Mouse (Mus musculus): Measurements from ENCODE around the gene Dusp16. TPM values are rescaled to one million over a fixed set of nuclear protein-coding genes. Genes with fewer than 3 reads are reported as not detected.

Gene Dusp16
- total RNA-seq (2021), result 10 to 100 TPM; 13.5 to 14.4 TPM
- long read RNA-seq, experiment 1, full-length matches to known transcripts, result 4 of 7 reads
- long read RNA-seq, experiment 1, partial matches to known transcripts, result 3 of 7 reads
- long read RNA-seq, experiment 1, other reads (novel, unspliced or antisense), result 0 of 7 reads
- long read RNA-seq, experiment 2, full-length matches to known transcripts, result 6 of 10 reads
- long read RNA-seq, experiment 2, partial matches to known transcripts, result 1 of 10 reads
- long read RNA-seq, experiment 2, other reads (novel, unspliced or antisense), result 3 of 10 reads

DNA sequence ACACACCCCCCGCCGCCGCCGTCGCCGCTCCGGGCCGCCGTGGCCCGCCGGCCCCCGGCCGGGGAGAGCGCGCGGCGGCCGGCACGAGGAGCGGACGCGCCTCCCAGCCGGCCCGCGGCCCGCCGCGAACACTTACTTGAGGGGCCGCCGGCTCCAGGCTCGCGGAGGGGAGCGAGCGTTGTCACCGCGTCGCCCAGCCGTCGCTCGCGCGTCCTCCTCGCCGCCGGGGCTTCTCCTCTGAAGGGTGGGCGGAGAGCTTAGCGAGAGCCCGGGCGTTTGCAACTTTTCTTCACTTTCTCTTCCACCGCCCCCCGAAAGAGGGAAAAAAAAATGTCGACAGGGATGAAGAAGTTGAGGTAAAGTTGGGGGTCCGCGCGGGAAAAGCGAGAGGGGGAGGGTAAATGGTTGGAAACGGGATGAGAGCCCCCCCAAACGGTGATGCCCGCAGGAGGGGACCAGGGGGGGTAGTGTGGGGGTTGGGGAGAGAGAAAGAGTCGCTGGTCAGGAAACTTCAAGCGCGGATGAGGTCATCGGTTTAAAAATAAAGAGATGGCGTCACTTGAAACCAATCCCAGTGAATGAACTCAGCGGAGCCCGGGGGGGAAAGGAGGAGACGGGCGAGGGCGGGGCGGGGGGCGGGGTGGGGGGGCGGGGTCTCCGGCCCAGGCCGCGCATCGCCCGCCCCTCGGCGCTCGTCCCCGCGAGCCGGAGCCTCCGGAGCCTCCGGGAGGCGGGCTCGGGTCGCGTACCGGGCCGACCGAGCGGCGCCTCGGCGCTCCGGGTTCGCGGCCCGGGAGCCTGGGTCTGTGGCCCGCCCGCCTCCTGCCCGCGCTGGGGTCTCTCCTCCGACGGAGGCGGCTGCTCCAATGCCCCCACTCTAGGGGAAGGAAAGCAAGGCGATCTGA is at the start of gene Dusp16:
Gene Dusp16 (minus strand): TSS at position 485 of the 905 bp plus-strand sequence.
- intact Hi-C loops (cut with DNase I; ENCODE audit: low total_unique reads), result no loop called here
- peak; percentile 85 for DNase-seq

DNA sequence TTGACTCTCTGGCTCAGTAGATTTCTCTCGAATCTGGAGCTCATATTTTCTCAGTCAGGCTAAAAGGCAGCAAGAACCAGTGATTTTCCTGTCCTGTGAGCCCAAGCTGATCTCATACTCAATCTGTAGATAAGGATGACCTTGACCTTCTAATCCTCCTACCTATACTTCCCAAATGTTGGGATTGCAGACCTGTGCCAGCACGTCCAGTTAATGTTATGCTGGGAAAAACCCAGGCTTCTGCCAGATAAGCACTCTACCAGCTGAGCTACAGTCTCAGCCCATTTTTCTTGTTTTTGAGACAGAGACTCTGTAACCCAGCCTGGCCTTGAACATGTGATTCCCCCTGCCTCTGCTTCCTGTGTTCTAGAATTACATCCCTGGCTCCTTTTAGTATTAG is 47.9 kb upstream of the Dusp16 start:
- intact Hi-C loops (cut with DNase I; ENCODE audit: low total_unique reads), result no loop called here

DNA sequence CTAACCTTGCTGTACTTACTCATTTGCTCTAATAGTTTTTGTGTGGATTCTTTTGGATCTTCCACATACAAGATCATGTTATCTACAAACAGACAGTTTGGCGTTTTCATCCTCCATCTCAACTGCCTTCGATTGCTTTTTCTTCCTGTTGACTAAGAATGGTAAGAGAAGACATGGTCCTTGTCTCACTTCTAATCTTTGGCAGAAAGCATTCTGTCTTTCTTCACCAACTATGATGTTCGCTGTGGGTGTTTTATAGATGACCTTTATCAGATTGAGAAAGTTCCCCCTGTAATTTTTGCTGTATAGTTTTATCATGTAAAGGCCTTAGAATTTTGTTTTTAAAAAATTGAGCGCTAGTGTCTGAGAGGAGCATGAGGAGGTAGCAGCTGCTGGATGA is 45.7 kb upstream of the Dusp16 start:
- DNase-seq, result no peak
- intact Hi-C loops (cut with DNase I; ENCODE audit: low total_unique reads), result no loop called here

More for the DNA sequence above, 47.9 kb upstream of the Dusp16 start:
- no peak for DNase-seq

GRCm38 (mm10) chr6:134834585-134835251 is 42.3 kb upstream of the Dusp16 start:
- intact Hi-C loops (cut with DNase I; ENCODE audit: low total_unique reads), result no loop called here

GRCm38 (mm10) chr6:134830776-134831175 is 38.4 kb upstream of the Dusp16 start:
- intact Hi-C loops (cut with DNase I; ENCODE audit: low total_unique reads), result no loop called here
- no peak for DNase-seq

More at GRCm38 (mm10) chr6:134834585-134835251, 42.3 kb upstream of the Dusp16 start:
- no peak for DNase-seq

GRCm38 (mm10) chr6:134829786-134830700 is 37.6 kb upstream of the Dusp16 start, which contains the start of gene Crebl2:
TSS of gene Crebl2 (plus strand) at chr6:134830154.
- peak; percentile 100 for DNase-seq
- intact Hi-C loops (cut with DNase I; ENCODE audit: low total_unique reads), result no loop called here

DNA sequence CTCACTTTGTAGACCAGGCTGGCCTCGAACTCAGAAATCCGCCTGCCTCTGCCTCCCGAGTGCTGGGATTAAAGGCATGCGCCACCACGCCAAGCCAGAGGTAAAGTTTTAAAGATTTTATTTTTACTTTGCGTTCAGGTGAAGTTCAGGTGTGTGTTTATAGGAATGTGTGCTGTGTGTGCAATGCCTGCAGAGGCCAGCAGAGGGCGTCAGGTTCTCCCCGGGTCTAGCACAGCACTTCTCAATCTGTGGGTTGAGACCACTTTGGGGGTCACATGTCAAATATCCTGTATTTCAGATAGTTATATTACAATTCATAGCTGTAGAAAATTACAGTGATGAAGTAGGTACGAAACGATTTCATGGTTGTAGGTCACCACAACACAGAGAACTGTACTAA is 30.4 kb upstream of the Dusp16 start:
- intact Hi-C loops (cut with DNase I; ENCODE audit: low total_unique reads), result no loop called here
- no peak for DNase-seq

DNA sequence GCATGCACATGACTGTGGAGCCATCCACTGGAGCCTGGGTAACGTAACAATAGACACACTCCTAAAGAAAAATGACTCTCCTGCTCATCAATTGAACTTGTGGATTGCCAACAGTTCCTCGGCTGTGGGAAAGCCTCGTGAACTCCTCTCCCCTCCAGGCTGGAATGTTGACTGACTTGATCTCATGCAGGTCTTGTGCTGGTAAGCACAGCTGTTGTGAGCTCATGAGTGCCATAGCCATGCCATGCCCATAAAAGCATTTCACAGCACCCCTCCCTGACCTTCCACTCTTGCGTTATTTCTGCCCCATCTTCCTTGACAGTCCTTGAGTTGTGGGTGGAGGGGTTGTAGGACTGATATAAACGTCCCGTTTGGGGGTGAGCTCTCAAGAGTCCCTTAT is 28.0 kb upstream of the Dusp16 start:
- intact Hi-C loops (cut with DNase I; ENCODE audit: low total_unique reads), result no loop called here
- no peak for DNase-seq

GRCm38 (mm10) chr6:134819741-134820140 is 27.3 kb upstream of the Dusp16 start:
- DNase-seq, result no peak
- intact Hi-C loops (cut with DNase I; ENCODE audit: low total_unique reads), result no loop called here

DNA sequence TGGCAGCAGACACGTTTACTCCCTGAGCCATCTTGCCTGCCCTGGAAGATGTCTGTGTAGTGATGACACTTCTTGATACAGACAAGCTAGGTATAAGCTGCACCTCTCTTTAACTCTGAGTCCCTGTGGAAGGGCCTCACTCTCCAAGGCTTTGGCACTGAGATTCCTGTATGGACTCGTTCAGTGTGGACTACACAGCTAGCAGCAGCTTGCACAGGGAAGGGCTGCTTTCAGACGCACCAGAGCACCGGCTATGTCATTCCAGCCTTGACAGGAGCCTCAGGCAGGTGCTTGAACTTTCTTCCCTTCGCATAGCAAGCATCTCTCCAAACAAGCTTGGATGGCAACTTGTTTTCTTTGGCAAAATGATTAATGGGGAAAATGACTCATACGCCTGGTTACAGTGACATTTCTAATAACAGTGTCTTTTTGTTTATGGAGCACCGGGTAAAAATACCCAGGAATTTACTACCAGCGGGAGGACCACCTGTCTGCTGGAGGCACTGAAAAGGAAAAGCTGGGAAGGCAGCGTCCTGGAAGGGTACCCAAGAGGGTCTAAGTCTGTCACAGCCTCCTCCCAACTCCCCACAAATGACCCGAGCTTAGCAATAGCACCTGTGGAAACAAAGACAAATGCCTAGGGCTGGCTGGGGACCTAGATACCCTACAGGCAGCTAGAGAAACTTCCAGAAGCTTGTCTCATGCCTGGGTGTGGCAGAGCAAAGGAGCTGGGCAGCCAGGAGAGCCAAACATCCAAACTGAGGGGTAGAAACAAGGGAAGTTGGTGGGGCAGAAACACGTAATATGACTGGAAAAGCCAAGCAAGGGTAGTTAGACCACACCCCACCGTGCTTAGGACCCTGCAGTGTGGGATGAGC is 24.9 kb upstream of the Dusp16 start:
- DNase-seq, result no peak
- intact Hi-C loops (cut with DNase I; ENCODE audit: low total_unique reads), result no loop called here

GRCm38 (mm10) chr6:134813066-134813465 is 20.6 kb upstream of the Dusp16 start:
- intact Hi-C loops (cut with DNase I; ENCODE audit: low total_unique reads), result no loop called here
- no peak for DNase-seq

GRCm38 (mm10) chr6:134807794-134808193 is 15.4 kb upstream of the Dusp16 start:
- DNase-seq, result no peak
- intact Hi-C loops (cut with DNase I; ENCODE audit: low total_unique reads), result no loop called here

DNA sequence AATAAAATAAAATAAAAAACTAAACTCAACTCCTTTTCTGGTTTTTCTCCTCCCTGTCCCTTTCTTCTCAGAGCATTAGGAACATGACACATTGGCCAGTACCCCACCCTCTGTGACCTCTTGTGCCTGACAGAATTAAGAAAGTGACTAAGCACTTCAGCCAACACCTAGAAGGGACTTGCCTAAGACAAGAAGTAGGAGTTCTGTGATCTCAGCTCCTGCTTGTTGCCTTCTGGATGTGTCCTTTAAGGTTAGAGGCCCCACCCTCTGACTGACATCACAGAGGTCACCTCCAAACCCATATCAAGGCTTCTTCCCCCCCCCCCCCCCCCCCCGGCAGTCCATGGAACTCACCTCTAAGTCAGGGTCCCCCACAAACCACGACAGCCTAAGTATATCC is 14.7 kb upstream of the Dusp16 start:
- intact Hi-C loops (cut with DNase I; ENCODE audit: low total_unique reads), result no loop called here
- no peak for DNase-seq

DNA sequence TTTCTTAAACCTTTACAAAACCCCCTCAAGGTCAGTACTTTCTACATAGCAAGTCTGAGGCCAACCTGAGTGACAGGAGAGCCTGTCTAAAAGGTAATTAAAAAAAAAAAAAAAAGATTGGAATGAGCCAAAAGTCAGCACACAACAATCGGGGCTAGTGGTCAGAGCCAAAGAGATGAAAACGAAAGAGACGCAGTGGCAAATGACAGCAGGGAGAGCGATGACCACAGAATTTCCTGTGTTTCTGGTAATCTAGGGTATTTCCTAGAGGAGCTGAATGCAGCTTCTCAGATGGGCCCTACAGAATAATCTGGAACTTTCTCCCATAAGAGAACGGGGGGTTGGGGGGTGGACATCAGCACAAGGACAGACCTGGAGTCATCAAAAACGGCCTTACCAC is 13.7 kb upstream of the Dusp16 start:
- intact Hi-C loops (cut with DNase I; ENCODE audit: low total_unique reads), result no loop called here
- no peak for DNase-seq

DNA sequence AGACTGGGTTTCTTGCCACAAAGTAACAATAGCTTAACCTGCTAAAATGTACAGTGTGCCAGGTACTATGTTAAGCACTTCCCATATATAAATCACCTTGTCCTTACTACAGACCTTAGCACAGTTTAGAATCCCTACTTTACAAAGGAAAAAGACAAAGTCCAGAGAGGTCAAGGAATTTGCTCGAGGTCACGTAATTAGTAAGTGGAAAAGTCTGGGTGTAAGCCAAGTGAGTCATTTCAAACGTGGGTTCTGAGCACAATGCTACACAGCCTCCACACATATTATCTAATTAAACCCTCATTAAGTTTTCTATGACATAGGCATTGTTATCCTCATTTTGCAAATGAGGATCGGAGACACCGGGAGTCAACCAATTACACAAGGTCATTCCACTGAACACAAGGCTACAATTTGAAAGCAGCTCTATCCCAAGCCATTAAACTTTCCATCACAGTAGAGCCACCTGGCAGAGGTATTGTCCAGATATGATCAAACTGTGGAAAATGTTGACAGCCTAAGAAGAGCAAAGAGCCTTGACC is 12.4 kb upstream of the Dusp16 start:
- intact Hi-C loops (cut with DNase I; ENCODE audit: low total_unique reads), result no loop called here
- DNase-seq, result no peak

DNA sequence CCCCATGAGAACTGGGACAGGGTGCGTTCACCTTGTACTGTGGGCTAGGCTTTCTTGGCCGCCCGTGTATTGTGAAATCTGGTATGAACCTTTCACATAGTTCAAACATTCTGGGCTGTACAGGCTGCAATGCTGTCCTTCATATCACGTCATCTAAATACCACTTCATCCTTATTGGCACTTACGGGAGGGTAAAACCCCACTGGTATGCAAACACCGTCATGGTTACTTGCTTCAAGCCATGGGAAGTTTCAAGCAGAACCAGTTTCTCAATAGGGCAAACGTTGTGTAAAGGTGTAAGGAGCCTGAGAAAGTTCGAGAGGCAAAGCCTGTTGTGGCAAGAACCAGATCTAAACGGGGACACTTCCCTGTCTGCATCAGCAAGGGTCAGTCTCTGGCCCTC is 10.2 kb upstream of the Dusp16 start:
- no peak for DNase-seq

GRCm38 (mm10) chr6:134801483-134801882 is 9.1 kb upstream of the Dusp16 start:
- intact Hi-C loops (cut with DNase I; ENCODE audit: low total_unique reads), result no loop called here
- DNase-seq, result no peak

More for the DNA sequence above, 10.2 kb upstream of the Dusp16 start:
- intact Hi-C loops (cut with DNase I; ENCODE audit: low total_unique reads), result no loop called here

- DNase-seq, result no peak
- intact Hi-C loops (cut with DNase I; ENCODE audit: low total_unique reads), result loop anchor here (5.0 kb wide), 1 partner anchor 134 kb away; no protein-coding TSS in a partner anchor
These were observed 3.9 kb upstream of the Dusp16 start for GRCm38 (mm10) chr6:134796297-134796696.
